Mouse (Mus musculus) intestine, postnatal 0 days (tissue): ENCODE measurements around the gene Nodal. TPM values are rescaled to one million over a fixed set of nuclear protein-coding genes. Genes with fewer than 3 reads are reported as not detected.
A peak's percentile ranks its signal among the peaks of the same experiment; 100 is the strongest.

Experiments used
- ATAC-seq: fragments of 200-750 bp; cut with Nextera tagmentation; 2 replicates; pipeline ENCODE4 v1.8.0; 2017; ENCODE audit warnings: mild to moderate bottlenecking, moderate TSS enrichment, moderate library complexity
- H3K27ac ChIP-seq: fragments of 300-500 bp; sonication (generic); 2 replicates; pipeline ENCODE4 v1.5.1; 2014; ENCODE audit warnings: mild to moderate bottlenecking, low read depth, low read length, moderate library complexity
- H3K27me3 ChIP-seq: fragments of 300-500 bp; sonication (generic); replicated peaks from 2 replicates; pipeline ENCODE4 v1.6.1; 2014; ENCODE audit warnings: low read length, mixed read lengths; ENCODE audit not compliant: control insufficient read depth, insufficient read depth
- H3K36me3 ChIP-seq: fragments of 300-500 bp; sonication (generic); 2 replicates; pipeline ENCODE4 v1.6.1; 2014; ENCODE audit warnings: mild to moderate bottlenecking, moderate library complexity; ENCODE audit not compliant: control insufficient read depth, insufficient read depth
- H3K4me1 ChIP-seq: fragments of 300-500 bp; sonication (generic); replicated peaks from 2 replicates; pipeline ENCODE4 v1.6.1; 2014; ENCODE audit warnings: antibody characterized with exemption, low read length, mixed read lengths; ENCODE audit not compliant: control insufficient read depth, insufficient read depth
- H3K4me2 ChIP-seq: fragments of 300-500 bp; sonication (generic); replicated peaks from 2 replicates; pipeline ENCODE4 v1.6.1; 2014; ENCODE audit warnings: low read depth, mild to moderate bottlenecking, moderate library complexity
- H3K4me3 ChIP-seq: fragments of 300-500 bp; sonication (generic); 2 replicates; pipeline ENCODE4 v1.5.1; 2014; ENCODE audit warnings: low read depth, low read length
- H3K9ac ChIP-seq: fragments of 300-500 bp; sonication (generic); 2 replicates; pipeline ENCODE4 v1.6.1; 2014; ENCODE audit warnings: mild to moderate bottlenecking, low read depth, low read length
- H3K9me3 ChIP-seq: fragments of 300-500 bp; sonication (generic); 2 replicates; pipeline ENCODE4 v1.6.1; 2016; ENCODE audit warnings: mixed run types; ENCODE audit not compliant: control insufficient read depth
- CTCF ChIP-seq: sonication (generic); IDR thresholded peaks from 2 replicates; pipeline ENCODE4 v1.5.1; 2016; ENCODE audit warnings: low read depth, mild to moderate bottlenecking, control low read depth, antibody characterized with exemption, moderate library complexity
- WGBS: fragments of 180-500 bp; shearing (Covaris S2); extraction: QIAGEN DNeasy Blood & Tissue Kit; methylation state at CpG from one replicate; pipeline ENCODE4 v1.1.7; 2014; 5-methylcytosine and 5-hydroxymethylcytosine counted together
- polyA plus RNA-seq: library from polyadenylated mRNA; unstranded; fragments of >200 nt; fragmentation: Nextera tagmentation; extraction: Ambion mirVana; gene quantifications from 2 replicates; pipeline ENCODE4 v1.2.1, GENCODE M21; 2015

Gene Nodal
- polyA plus RNA-seq, 1 experiment from 2014 or later: 0.10 TPM

DNA sequence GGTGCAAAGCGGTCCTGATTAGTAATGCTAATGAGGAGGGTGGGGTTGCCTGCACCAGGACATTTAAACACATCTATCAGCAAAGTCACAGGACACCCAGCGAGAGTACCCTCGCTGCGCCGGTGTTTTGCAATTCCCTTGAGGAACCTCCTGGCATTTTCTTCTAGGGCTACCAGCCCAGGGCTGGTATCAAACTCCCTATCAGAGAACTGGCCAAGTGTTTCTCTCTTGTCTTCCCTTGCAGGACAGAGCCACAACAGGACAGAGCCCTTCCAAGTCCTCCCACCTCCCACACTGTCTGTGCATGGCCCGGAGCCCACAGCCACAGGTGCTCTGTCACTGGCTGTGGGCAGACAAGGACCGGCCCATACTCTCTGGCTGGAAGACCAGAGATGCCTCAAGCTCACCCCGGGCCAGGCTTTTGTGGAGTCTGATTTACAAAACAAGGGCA, 35.5 kb upstream of the Nodal start:
- Histone ChIP-seq H3K9me3 (no peaks in the 10 kb centered on the region), H3K4me3 (peak overlapping the region; percentile 63), H3K4me1 (peaks cover 3% of the 10 kb centered on the region; the same call in 1 of the 2 replicates), H3K27ac (no peak overlapping the region), H3K27me3 (peaks cover 6% of the 10 kb centered on the region; the same call in 1 of the 2 replicates), H3K9ac (0 out of 2 replicates have a peak overlapping the region, but pooled peaks have one; percentile 69), H3K4me2 (peak overlapping the region; percentile 95), H3K36me3 (no peaks in the 10 kb centered on the region)
- no peak for TF ChIP-seq CTCF
- no peak for ATAC-seq
- WGBS: 9% methylated on average over 8 of the region's 8 CpGs

DNA sequence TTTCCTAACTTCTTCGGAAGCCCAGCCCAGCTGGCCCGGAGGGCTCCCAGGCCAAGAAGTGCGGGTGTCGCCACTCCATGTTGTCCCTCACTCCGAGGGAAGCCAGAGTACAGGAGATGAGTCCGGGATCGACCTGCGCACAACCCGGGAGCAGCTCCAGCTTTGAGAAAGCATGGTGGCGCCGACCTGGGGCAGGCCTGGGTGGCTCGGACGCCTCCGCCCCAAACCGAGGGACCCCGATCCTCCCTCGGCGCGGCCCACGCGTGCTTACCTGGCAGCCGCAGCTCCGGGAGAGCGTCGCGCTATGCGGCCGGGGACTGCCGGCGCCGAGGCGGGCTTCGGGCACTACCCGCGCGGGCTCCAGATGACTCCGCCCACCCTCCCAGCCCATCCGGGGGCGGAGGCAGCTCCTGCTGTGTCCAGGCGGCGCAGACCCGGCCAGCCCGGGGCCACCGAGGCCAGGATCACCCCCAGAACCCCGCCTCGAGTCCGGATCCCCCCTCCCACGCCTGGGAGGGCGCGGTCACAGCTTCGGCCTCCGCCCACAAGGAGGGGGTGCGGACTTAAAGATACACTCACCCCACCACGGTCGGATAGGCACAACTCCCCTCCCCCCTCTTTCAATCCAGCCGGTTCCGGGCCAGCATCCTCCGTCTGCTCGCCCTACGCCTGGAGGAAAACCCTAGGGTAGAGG, 34.6 kb upstream of the Nodal start, which contains the start of gene Pald1:
TSS of gene Pald1 (minus strand) at position 510 of the 694 bp plus-strand sequence.
- Histone ChIP-seq H3K9ac (peak within 1 kb of the TSS; percentile 69), H3K4me2 (peak within 1 kb of the TSS; percentile 95), H3K9me3 (no peaks in the 10 kb centered on the region), H3K27me3 (peaks cover 6% of the 10 kb centered on the region; the same call in 1 of the 2 replicates), H3K36me3 (no peaks in the 10 kb centered on the region), H3K4me3 (peak within 1 kb of the TSS; percentile 63), H3K27ac (peak within 1 kb of the TSS; percentile 54; the same call in 1 of the 2 replicates), H3K4me1 (peaks cover 3% of the 10 kb centered on the region; the same call in 1 of the 2 replicates)
- ATAC-seq: peak; percentile 70
- TF ChIP-seq CTCF: no peak
- WGBS: under 1% methylated on average over 51 of the region's 60 CpGs

DNA sequence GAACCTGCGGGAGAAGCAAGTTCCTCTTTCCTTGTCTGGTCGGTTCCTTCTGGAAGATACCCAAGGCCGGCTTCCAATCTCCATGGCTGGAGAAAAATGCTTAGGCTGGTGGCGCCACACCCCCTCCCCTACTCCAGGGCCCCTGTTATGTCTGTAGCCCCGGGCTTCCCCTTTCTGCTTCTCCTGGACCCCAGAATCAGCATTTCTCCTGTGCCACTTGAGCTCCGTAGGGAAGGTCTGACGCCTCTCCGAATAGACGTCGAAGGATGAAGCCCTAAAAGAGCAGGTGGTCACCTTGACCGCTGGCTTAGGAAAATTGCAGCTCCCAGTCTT, 34.1 kb upstream of the Nodal start:
- Histone ChIP-seq H3K9me3 (no peaks in the 10 kb centered on the region), H3K4me1 (peaks cover 3% of the 10 kb centered on the region; the same call in 1 of the 2 replicates), H3K4me3 (peak overlapping the region; percentile 63), H3K36me3 (no peaks in the 10 kb centered on the region), H3K27me3 (peaks cover 6% of the 10 kb centered on the region; the same call in 1 of the 2 replicates), H3K27ac (peak overlapping the region; percentile 35; the same call in 1 of the 2 replicates), H3K9ac (peak overlapping the region; percentile 69), H3K4me2 (peak overlapping the region; percentile 95)
- WGBS: 9% methylated on average over 11 of the region's 11 CpGs
- no peak for TF ChIP-seq CTCF
- no peak for ATAC-seq

DNA sequence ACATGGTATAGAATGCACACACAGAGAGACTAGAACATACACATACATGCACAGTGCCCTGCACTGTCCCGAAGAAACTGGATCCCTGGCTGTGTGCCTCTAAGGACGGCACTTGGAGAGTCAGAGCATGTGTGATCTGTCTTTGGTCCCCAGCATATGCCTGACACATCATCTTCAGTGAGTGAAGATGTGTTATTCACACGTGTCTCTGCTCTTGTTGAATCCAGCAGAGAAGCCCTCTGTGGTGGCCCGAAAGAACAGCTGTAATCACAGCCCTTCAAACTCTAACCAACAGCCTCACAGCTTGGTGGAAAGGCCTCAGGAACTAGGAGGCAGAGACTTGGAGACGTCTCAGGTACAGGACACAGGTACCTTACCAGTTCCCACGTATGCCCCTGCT, 32.6 kb upstream of the Nodal start:
- H3K4me3 ChIP-seq: no peak overlapping the region
- H3K36me3 ChIP-seq: no peaks in the 10 kb centered on the region
- no peaks in the 10 kb centered on the region for H3K9me3 ChIP-seq
- peaks cover 6% of the 10 kb centered on the region; the same call in 1 of the 2 replicates for H3K27me3 ChIP-seq
- H3K9ac ChIP-seq: no peak overlapping the region
- 76% methylated on average over 6 of the region's 6 CpGs for WGBS
- no peak for ATAC-seq
- peaks cover 3% of the 10 kb centered on the region; the same call in 1 of the 2 replicates for H3K4me1 ChIP-seq
- H3K4me2 ChIP-seq: no peak overlapping the region
- H3K27ac ChIP-seq: no peak overlapping the region
- TF ChIP-seq CTCF: no peak

DNA sequence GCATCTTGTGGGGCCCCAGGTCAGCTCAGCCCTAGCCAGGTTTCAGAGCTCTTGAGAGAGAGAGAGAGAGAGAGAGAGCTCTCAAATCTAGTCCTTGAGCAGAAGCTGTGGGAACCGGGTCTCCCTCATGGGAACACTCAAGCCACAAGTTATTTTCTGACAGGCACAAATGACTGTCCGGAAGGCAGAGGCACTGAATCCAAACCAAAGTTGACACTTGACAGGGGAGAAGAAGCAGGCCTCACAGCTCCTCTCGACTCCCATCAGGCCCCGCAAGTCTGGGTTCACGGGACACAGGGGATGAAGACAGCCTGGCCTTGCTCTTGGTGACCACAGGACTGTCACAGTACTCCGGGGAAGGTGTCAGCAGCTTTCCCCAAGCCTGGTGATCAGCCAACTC, 31.5 kb upstream of the Nodal start:
- Histone ChIP-seq H3K9ac (no peak overlapping the region), H3K27me3 (peaks cover 6% of the 10 kb centered on the region; the same call in 1 of the 2 replicates), H3K4me1 (peaks cover 3% of the 10 kb centered on the region; the same call in 1 of the 2 replicates), H3K9me3 (no peaks in the 10 kb centered on the region), H3K4me2 (no peak overlapping the region), H3K27ac (no peak overlapping the region), H3K36me3 (no peaks in the 10 kb centered on the region), H3K4me3 (no peak overlapping the region)
- ATAC-seq: no peak
- TF ChIP-seq CTCF: no peak
- WGBS: 48% methylated on average over 6 of the region's 6 CpGs

DNA sequence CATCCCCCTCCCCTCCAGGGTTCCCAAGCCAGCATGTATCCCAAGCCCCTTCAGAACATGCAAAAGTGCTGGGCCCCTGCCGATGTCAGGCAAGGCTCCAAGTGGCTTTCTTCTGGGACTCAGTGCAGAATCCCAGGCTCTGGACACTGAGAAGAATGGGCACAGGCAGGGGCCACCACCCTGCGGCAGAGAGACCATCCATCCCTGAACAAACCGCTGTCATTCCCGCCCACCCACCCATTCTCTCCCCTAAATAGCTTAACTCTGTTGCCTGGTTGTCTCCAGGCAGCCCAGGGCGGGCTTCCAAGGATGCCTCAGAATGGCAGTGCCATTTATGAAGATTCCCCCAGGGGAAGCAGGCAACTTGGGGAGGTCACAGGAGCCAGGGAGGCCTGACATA, 28.8 kb upstream of the Nodal start:
- no peaks in the 10 kb centered on the region for H3K4me1 ChIP-seq
- WGBS: 87% methylated on average over 5 of the region's 5 CpGs
- H3K4me2 ChIP-seq: no peak overlapping the region
- peaks cover 1% of the 10 kb centered on the region; the same call in 1 of the 2 replicates for H3K27me3 ChIP-seq
- no peaks in the 10 kb centered on the region for H3K36me3 ChIP-seq
- H3K9ac ChIP-seq: no peak overlapping the region
- H3K4me3 ChIP-seq: no peak overlapping the region
- TF ChIP-seq CTCF: no peak
- no peaks in the 10 kb centered on the region for H3K9me3 ChIP-seq
- ATAC-seq: no peak
- no peak overlapping the region for H3K27ac ChIP-seq
